Mouse (Mus musculus) intestine, postnatal 0 days (tissue): ENCODE measurements around the gene Ccnjl. TPM values are rescaled to one million over a fixed set of nuclear protein-coding genes. Genes with fewer than 3 reads are reported as not detected.
A peak's percentile ranks its signal among the peaks of the same experiment; 100 is the strongest.

Experiments
- ATAC-seq: fragments of 200-750 bp; cut with Nextera tagmentation; 2 replicates; pipeline ENCODE4 v1.8.0; 2017; ENCODE audit warnings: mild to moderate bottlenecking, moderate TSS enrichment, moderate library complexity
- H3K27ac ChIP-seq: fragments of 300-500 bp; sonication (generic); 2 replicates; pipeline ENCODE4 v1.5.1; 2014; ENCODE audit warnings: mild to moderate bottlenecking, low read depth, low read length, moderate library complexity
- H3K27me3 ChIP-seq: fragments of 300-500 bp; sonication (generic); replicated peaks from 2 replicates; pipeline ENCODE4 v1.6.1; 2014; ENCODE audit warnings: low read length, mixed read lengths; ENCODE audit not compliant: control insufficient read depth, insufficient read depth
- H3K36me3 ChIP-seq: fragments of 300-500 bp; sonication (generic); 2 replicates; pipeline ENCODE4 v1.6.1; 2014; ENCODE audit warnings: mild to moderate bottlenecking, moderate library complexity; ENCODE audit not compliant: control insufficient read depth, insufficient read depth
- H3K4me1 ChIP-seq: fragments of 300-500 bp; sonication (generic); replicated peaks from 2 replicates; pipeline ENCODE4 v1.6.1; 2014; ENCODE audit warnings: antibody characterized with exemption, low read length, mixed read lengths; ENCODE audit not compliant: control insufficient read depth, insufficient read depth
- H3K4me2 ChIP-seq: fragments of 300-500 bp; sonication (generic); replicated peaks from 2 replicates; pipeline ENCODE4 v1.6.1; 2014; ENCODE audit warnings: low read depth, mild to moderate bottlenecking, moderate library complexity
- H3K4me3 ChIP-seq: fragments of 300-500 bp; sonication (generic); 2 replicates; pipeline ENCODE4 v1.5.1; 2014; ENCODE audit warnings: low read depth, low read length
- H3K9ac ChIP-seq: fragments of 300-500 bp; sonication (generic); 2 replicates; pipeline ENCODE4 v1.6.1; 2014; ENCODE audit warnings: mild to moderate bottlenecking, low read depth, low read length
- H3K9me3 ChIP-seq: fragments of 300-500 bp; sonication (generic); 2 replicates; pipeline ENCODE4 v1.6.1; 2016; ENCODE audit warnings: mixed run types; ENCODE audit not compliant: control insufficient read depth
- CTCF ChIP-seq: sonication (generic); IDR thresholded peaks from 2 replicates; pipeline ENCODE4 v1.5.1; 2016; ENCODE audit warnings: low read depth, mild to moderate bottlenecking, control low read depth, antibody characterized with exemption, moderate library complexity
- WGBS: fragments of 180-500 bp; shearing (Covaris S2); extraction: QIAGEN DNeasy Blood & Tissue Kit; methylation state at CpG from one replicate; pipeline ENCODE4 v1.1.7; 2014; 5-methylcytosine and 5-hydroxymethylcytosine counted together
- polyA plus RNA-seq: library from polyadenylated mRNA; unstranded; fragments of >200 nt; fragmentation: Nextera tagmentation; extraction: Ambion mirVana; gene quantifications from 2 replicates; pipeline ENCODE4 v1.2.1, GENCODE M21; 2015

The Ccnjl gene
- polyA plus RNA-seq, 1 experiment from 2014 or later, result 15.8 TPM

DNA sequence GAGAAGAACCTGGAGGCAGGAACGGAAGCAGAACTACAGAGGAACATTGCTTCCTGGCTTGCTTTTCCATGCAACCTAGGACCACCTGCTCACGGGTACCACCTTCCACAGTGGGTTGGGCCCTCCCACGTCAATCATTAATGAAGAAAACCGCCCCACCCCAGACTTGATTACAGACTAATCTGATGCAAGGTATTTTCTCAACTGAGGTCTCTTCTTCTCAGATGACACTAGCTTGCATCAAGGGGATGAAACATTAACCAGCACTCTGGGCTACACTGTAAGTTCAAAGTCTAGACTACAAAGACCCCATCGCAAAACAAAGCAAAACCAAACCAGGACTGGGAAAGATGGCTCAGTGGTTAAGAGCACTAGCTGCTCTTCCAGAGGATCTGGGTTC, 93.2 kb downstream of the Ccnjl start:
- no peak overlapping the region for H3K27ac ChIP-seq
- H3K27me3 ChIP-seq, result no peaks in the 10 kb centered on the region
- TF ChIP-seq CTCF, result no peak
- no peak overlapping the region for H3K4me3 ChIP-seq
- H3K4me2 ChIP-seq, result 0 out of 2 replicates have a peak overlapping the region, but pooled peaks have one; percentile 9
- 40% methylated on average over 5 of the region's 5 CpGs for WGBS
- H3K36me3 ChIP-seq, result no peaks in the 10 kb centered on the region
- 0 out of 2 replicates have a peak, but pooled peaks cover 4% of the 10 kb centered on the region for H3K4me1 ChIP-seq
- no peak overlapping the region for H3K9ac ChIP-seq
- no peaks in the 10 kb centered on the region for H3K9me3 ChIP-seq
- ATAC-seq, result peak; percentile 39; the same call in 1 of the 2 replicates

DNA sequence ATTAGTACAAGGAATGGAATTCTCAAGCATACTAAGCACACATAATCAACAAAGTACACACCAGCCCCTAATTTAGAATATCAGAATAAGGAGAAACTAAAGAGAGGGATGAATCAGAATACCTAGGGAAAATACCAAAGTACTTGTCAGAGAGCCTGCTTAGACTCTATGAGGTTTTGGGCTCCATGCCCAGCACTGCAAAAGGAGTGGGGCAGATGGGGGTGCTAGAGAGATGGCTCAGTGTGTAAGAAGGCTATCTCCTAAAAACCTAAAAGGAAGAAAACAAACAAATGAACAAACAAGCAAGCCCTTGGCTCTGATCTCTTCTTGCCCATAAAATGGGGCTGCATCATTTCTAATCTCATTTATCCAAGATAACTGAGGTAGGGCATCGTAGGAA, 95.8 kb downstream of the Ccnjl start:
- Histone ChIP-seq H3K4me2 (no peak overlapping the region), H3K27ac (no peak overlapping the region), H3K9me3 (no peaks in the 10 kb centered on the region), H3K27me3 (no peaks in the 10 kb centered on the region), H3K36me3 (no peaks in the 10 kb centered on the region), H3K4me3 (no peak overlapping the region), H3K4me1 (peaks cover 7% of the 10 kb centered on the region; the same call in 1 of the 2 replicates), H3K9ac (no peak overlapping the region)
- ATAC-seq, result no peak
- TF ChIP-seq CTCF, result no peak
- WGBS, result 77% methylated on average over 1 of the region's 1 CpGs

DNA sequence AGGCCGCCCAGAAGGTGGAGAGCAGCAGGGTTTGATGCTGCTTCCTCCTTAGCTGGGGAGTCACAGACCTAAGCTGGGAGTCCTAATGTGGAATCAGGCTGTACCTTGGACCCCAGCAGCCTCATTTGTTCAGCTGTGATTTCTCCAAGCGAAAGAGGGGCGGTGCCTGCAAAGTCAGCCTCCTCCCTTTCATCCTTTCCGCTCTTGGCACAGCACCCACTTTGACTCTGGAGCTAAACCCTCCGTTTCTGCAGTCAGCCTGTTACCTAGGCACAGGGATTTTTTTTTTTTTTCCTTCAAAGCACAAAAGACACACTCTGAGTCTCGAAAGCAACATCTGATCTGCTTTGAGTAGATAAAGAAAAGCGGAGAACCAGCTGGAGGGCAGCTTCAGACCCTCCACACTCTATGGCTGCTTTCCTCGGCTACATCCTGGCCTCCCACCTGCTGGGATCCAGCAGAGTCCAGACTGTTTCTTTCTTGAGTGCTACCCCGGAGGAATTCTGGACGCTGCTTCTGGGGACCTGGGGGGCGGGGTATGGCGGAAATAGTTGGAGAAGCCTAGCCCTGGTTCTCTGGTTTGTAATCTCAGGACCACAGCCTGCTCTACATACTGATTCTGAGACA, 97.8 kb downstream of the Ccnjl start:
- no peaks in the 10 kb centered on the region for H3K9me3 ChIP-seq
- peak; percentile 90 for ATAC-seq
- no peaks in the 10 kb centered on the region for H3K36me3 ChIP-seq
- no peaks in the 10 kb centered on the region for H3K27me3 ChIP-seq
- peak overlapping the region; percentile 37; the same call in 1 of the 2 replicates for H3K27ac ChIP-seq
- WGBS, result 7% methylated on average over 12 of the region's 12 CpGs
- peaks cover 7% of the 10 kb centered on the region; the same call in 1 of the 2 replicates for H3K4me1 ChIP-seq
- peak overlapping the region; percentile 21 for H3K4me3 ChIP-seq
- H3K4me2 ChIP-seq, result peak overlapping the region; percentile 62
- H3K9ac ChIP-seq, result peak overlapping the region; percentile 31
- peak; percentile 21; the same call in 1 of the 2 replicates for TF ChIP-seq CTCF

DNA sequence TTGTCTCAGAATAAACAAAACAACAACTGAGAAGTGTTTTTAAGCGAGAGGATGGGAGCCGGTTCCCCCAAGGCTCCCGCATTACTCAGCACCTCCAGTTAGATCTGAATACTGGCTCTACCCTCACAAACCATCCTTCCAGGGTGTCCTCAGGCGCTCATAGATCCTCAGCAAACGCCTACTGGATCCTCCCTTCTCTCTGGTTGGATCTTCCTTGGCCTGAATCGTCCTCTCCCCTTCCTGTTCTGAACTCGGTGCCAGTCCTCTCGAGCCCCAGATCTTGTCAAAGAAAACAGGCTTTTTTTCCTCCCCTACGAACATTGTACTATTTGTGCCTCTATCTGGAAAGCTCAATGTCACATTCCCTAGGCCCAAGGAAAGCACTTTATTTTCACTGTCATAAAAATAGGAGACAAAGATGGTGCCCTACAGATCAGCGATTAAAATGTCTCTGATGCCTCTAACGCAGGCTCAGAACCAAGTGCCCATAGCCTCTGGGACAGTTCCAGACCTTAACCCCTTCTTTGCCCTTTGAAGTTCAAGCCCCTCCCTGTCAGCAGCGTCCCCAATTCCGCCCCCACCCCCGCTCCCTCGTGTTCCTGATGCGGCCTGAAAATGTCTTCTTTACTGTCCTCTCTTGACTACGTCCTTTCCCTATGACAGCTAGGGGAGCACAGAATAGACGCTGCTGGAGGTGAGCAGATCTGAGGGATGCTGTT, 98.5 kb downstream of the Ccnjl start:
- no peaks in the 10 kb centered on the region for H3K9me3 ChIP-seq
- H3K9ac ChIP-seq, result 0 out of 2 replicates have a peak overlapping the region, but pooled peaks have one; percentile 31
- H3K4me1 ChIP-seq, result peaks cover 7% of the 10 kb centered on the region; the same call in 1 of the 2 replicates
- no peaks in the 10 kb centered on the region for H3K27me3 ChIP-seq
- WGBS, result 44% methylated on average over 18 of the region's 18 CpGs
- TF ChIP-seq CTCF, result no peak
- H3K36me3 ChIP-seq, result no peaks in the 10 kb centered on the region
- no peak overlapping the region for H3K27ac ChIP-seq
- no peak overlapping the region; the same call in 1 of the 2 replicates for H3K4me3 ChIP-seq
- peak overlapping the region; percentile 62 for H3K4me2 ChIP-seq
- ATAC-seq, result no peak

DNA sequence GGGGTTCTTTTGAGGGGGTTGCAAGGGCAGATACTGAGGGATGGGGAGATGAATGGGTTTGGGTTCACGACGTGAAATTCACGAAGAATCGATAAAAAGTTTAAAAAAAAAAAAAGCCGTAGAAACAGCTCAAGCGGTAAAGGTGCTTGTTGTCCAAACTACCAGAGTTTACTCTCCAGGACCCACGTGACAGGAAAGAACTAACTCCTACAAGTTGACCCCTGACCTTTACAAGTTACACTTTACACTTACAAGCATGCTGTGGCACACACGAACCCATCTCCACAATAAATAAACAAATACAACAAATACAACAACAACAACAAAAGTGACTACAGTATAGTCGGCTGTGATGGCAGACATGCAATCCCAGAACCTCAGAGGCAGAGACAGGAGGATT, 103.1 kb downstream of the Ccnjl start:
- Histone ChIP-seq H3K4me1 (peaks cover 9% of the 10 kb centered on the region; the same call in 1 of the 2 replicates), H3K9me3 (no peaks in the 10 kb centered on the region), H3K27ac (no peak overlapping the region), H3K4me3 (no peak overlapping the region), H3K9ac (no peak overlapping the region), H3K4me2 (no peak overlapping the region), H3K36me3 (no peaks in the 10 kb centered on the region), H3K27me3 (no peaks in the 10 kb centered on the region)
- TF ChIP-seq CTCF, result no peak
- no peak for ATAC-seq
- WGBS, result 83% methylated on average over 9 of the region's 9 CpGs

DNA sequence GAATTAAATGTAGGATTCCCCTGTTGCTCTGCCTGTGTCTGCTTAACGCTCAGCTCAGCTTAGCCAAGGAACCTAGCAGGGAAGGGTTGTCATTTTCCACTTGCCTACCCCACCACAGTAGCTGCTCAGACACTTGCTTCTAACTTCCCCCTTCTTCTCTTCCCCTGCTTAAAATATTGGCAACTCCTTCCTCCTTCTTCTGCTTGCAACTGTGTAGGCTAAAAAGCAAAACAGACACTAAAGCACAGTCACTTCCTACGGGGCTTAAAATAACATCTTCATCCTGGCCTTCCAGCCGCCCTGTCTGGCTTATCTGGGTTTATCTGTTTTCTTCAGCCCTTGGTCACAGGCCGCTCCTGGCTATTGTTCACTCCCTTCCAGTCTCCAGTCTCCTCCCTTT, 104.0 kb downstream of the Ccnjl start:
- Histone ChIP-seq H3K36me3 (no peaks in the 10 kb centered on the region), H3K27ac (no peak overlapping the region), H3K4me3 (no peak overlapping the region), H3K9ac (no peak overlapping the region), H3K4me1 (peaks cover 5% of the 10 kb centered on the region; the same call in 1 of the 2 replicates), H3K9me3 (no peaks in the 10 kb centered on the region), H3K27me3 (no peaks in the 10 kb centered on the region), H3K4me2 (no peak overlapping the region)
- 21% methylated on average over 4 of the region's 4 CpGs for WGBS
- no peak for TF ChIP-seq CTCF
- ATAC-seq, result no peak
